Mouse (Mus musculus) midbrain, embryonic 16.5 days (tissue): ENCODE data around the gene Tmem201. TPM values are rescaled to one million over a fixed set of nuclear protein-coding genes. Genes with fewer than 3 reads are reported as not detected.
"Not testable (repeated sequence)": the region's sequence is repeated elsewhere in the genome, so short reads cannot be mapped to it uniquely, and the experiment has no call there.

ENCODE experiments used
- ATAC-seq: fragments of 200-750 bp; cut with Nextera tagmentation; 2 replicates; pipeline ENCODE4 v1.8.0; 2017; ENCODE audit warnings: moderate TSS enrichment
- H3K27ac ChIP-seq: fragments of 300-500 bp; sonication (generic); 2 replicates; pipeline ENCODE4 v1.5.1; 2014; ENCODE audit warnings: mild to moderate bottlenecking, low read length, mixed read lengths
- H3K27me3 ChIP-seq: fragments of 300-500 bp; sonication (generic); 2 replicates; pipeline ENCODE4 v1.6.1; 2014; ENCODE audit warnings: low read depth, low read length, mixed read lengths; ENCODE audit not compliant: control insufficient read depth, insufficient read depth
- H3K36me3 ChIP-seq: fragments of 300-500 bp; sonication (generic); 2 replicates; pipeline ENCODE4 v1.6.1; 2014; ENCODE audit warnings: mild to moderate bottlenecking, low read length, moderate library complexity, mixed read lengths; ENCODE audit not compliant: control insufficient read depth, insufficient read depth
- H3K4me1 ChIP-seq: fragments of 300-500 bp; sonication (generic); 2 replicates; pipeline ENCODE4 v1.6.1; 2014; ENCODE audit warnings: mild to moderate bottlenecking, low read length, mixed read lengths; ENCODE audit not compliant: control insufficient read depth, insufficient read depth
- H3K4me2 ChIP-seq: fragments of 300-500 bp; sonication (generic); 2 replicates; pipeline ENCODE4 v1.6.1; 2014; ENCODE audit warnings: mild to moderate bottlenecking, low read length, mixed read lengths
- H3K4me3 ChIP-seq: fragments of 300-500 bp; sonication (generic); 2 replicates; pipeline ENCODE4 v1.5.1; 2014; ENCODE audit warnings: low read depth, mild to moderate bottlenecking, low read length, moderate library complexity, mixed read lengths
- H3K9ac ChIP-seq: fragments of 300-500 bp; sonication (generic); 2 replicates; pipeline ENCODE4 v1.6.1; 2014; ENCODE audit warnings: low read depth, low read length, mixed read lengths
- H3K9me3 ChIP-seq: fragments of 300-500 bp; sonication (generic); replicated peaks from 2 replicates; pipeline ENCODE4 v1.6.1; 2014; ENCODE audit warnings: mild to moderate bottlenecking, low read length, mixed read lengths; ENCODE audit not compliant: control insufficient read depth, poor library complexity, severe bottlenecking
- WGBS: fragments of 180-500 bp; shearing (Covaris S2); extraction: QIAGEN DNeasy Blood & Tissue Kit; methylation state at CpG from one replicate; pipeline ENCODE4 v1.1.7; 2014; 5-methylcytosine and 5-hydroxymethylcytosine counted together
- polyA plus RNA-seq: library from polyadenylated mRNA; unstranded; fragments of >200 nt; fragmentation: Nextera tagmentation; extraction: Ambion mirVana; gene quantifications from 2 replicates; pipeline ENCODE4 v1.2.1, GENCODE M21; 2015

Tmem201 gene
- polyA plus RNA-seq, 1 experiment from 2014 or later, result 46.3 TPM

GRCm38 (mm10) chr4:149752836-149753235 is 15.0 kb upstream of the Tmem201 start:
- H3K4me2 ChIP-seq, result no peak overlapping the region

GRCm38 (mm10) chr4:149752124-149752799 is 14.4 kb upstream of the Tmem201 start:
- H3K4me2 ChIP-seq, result no peak overlapping the region
- no peak for ATAC-seq
- H3K9me3 ChIP-seq, result no peaks in the 10 kb centered on the region
- H3K27me3 ChIP-seq, result no peaks in the 10 kb centered on the region
- no peak overlapping the region for H3K4me3 ChIP-seq
- H3K36me3 ChIP-seq, result peaks cover 5% of the 10 kb centered on the region
- no peak overlapping the region for H3K9ac ChIP-seq
- WGBS, result 17% methylated on average over 17 of the region's 17 CpGs
- no peak overlapping the region for H3K27ac ChIP-seq
- peaks cover 8% of the 10 kb centered on the region for H3K4me1 ChIP-seq

More at GRCm38 (mm10) chr4:149752836-149753235, 15.0 kb upstream of the Tmem201 start:
- no peaks in the 10 kb centered on the region for H3K9me3 ChIP-seq
- peaks cover 8% of the 10 kb centered on the region for H3K4me1 ChIP-seq
- 29% methylated on average over 3 of the region's 3 CpGs for WGBS
- H3K9ac ChIP-seq, result no peak overlapping the region
- no peaks in the 10 kb centered on the region for H3K27me3 ChIP-seq
- no peak overlapping the region for H3K4me3 ChIP-seq
- H3K36me3 ChIP-seq, result peaks cover 5% of the 10 kb centered on the region
- no peak for ATAC-seq
- H3K27ac ChIP-seq, result no peak overlapping the region

GRCm38 (mm10) chr4:149750671-149751070 is 12.8 kb upstream of the Tmem201 start:
- Histone ChIP-seq H3K27me3 (no peaks in the 10 kb centered on the region), H3K4me3 (no peak overlapping the region), H3K9ac (no peak overlapping the region), H3K4me2 (no peak overlapping the region), H3K9me3 (no peaks in the 10 kb centered on the region), H3K36me3 (peaks cover 5% of the 10 kb centered on the region; the same call in 1 of the 2 replicates), H3K27ac (no peak overlapping the region), H3K4me1 (peaks cover 8% of the 10 kb centered on the region)
- ATAC-seq, result no peak
- 25% methylated on average over 5 of the region's 5 CpGs for WGBS

- H3K4me3 ChIP-seq, H3K36me3 ChIP-seq, H3K4me2 ChIP-seq, ATAC-seq, H3K4me1 ChIP-seq, H3K27me3 ChIP-seq, H3K9me3 ChIP-seq, H3K9ac ChIP-seq, H3K27ac ChIP-seq: not testable (repeated sequence)
- WGBS, result 97% methylated on average over 3 of the region's 3 CpGs
These were observed 11.8 kb upstream of the Tmem201 start for GRCm38 (mm10) chr4:149749663-149750015.

GRCm38 (mm10) chr4:149749003-149749662 is 11.3 kb upstream of the Tmem201 start:
- H3K27me3 ChIP-seq, result no peaks in the 10 kb centered on the region
- peaks cover 8% of the 10 kb centered on the region for H3K4me1 ChIP-seq
- peaks cover 12% of the 10 kb centered on the region for H3K36me3 ChIP-seq
- H3K4me2 ChIP-seq, result no peak overlapping the region
- no peaks in the 10 kb centered on the region for H3K9me3 ChIP-seq
- 86% methylated on average over 18 of the region's 18 CpGs for WGBS
- no peak overlapping the region for H3K4me3 ChIP-seq
- H3K9ac ChIP-seq, result no peak overlapping the region
- H3K27ac ChIP-seq, result no peak overlapping the region
- ATAC-seq, result no peak

- peaks cover 17% of the 10 kb centered on the region; the same call in 1 of the 2 replicates for H3K36me3 ChIP-seq
- H3K27ac ChIP-seq, result no peak overlapping the region
- ATAC-seq, result no peak
- H3K27me3 ChIP-seq, result no peaks in the 10 kb centered on the region
- no peaks in the 10 kb centered on the region for H3K4me1 ChIP-seq
- no peak overlapping the region for H3K4me2 ChIP-seq
- no peak overlapping the region for H3K4me3 ChIP-seq
- no peak overlapping the region for H3K9ac ChIP-seq
- no peaks in the 10 kb centered on the region for H3K9me3 ChIP-seq
- 89% methylated on average over 7 of the region's 7 CpGs for WGBS
These were observed 6.3 kb upstream of the Tmem201 start for GRCm38 (mm10) chr4:149744119-149744518.

GRCm38 (mm10) chr4:149742011-149742530 is 4.2 kb upstream of the Tmem201 start:
- Histone ChIP-seq H3K4me2 (no peak overlapping the region), H3K36me3 (peaks cover 15% of the 10 kb centered on the region; the same call in 1 of the 2 replicates), H3K9me3 (no peaks in the 10 kb centered on the region), H3K9ac (no peak overlapping the region), H3K27ac (no peak overlapping the region), H3K4me3 (no peak overlapping the region), H3K4me1 (peaks cover 1% of the 10 kb centered on the region; the same call in 1 of the 2 replicates), H3K27me3 (no peaks in the 10 kb centered on the region)
- WGBS, result 95% methylated on average over 14 of the region's 14 CpGs
- no peak for ATAC-seq

GRCm38 (mm10) chr4:149740301-149740700 is 2.5 kb upstream of the Tmem201 start:
- ATAC-seq, result no peak

GRCm38 (mm10) chr4:149739478-149739877 is 1.6 kb upstream of the Tmem201 start:
- 83% methylated on average over 5 of the region's 5 CpGs for WGBS
- no peak overlapping the region for H3K4me2 ChIP-seq
- ATAC-seq, result no peak

More at GRCm38 (mm10) chr4:149740301-149740700, 2.5 kb upstream of the Tmem201 start:
- H3K9me3 ChIP-seq, result no peaks in the 10 kb centered on the region
- H3K9ac ChIP-seq, result no peak overlapping the region
- peaks cover 19% of the 10 kb centered on the region for H3K4me1 ChIP-seq
- no peaks in the 10 kb centered on the region for H3K27me3 ChIP-seq
- no peak overlapping the region for H3K27ac ChIP-seq
- no peak overlapping the region for H3K4me2 ChIP-seq
- no peak overlapping the region for H3K4me3 ChIP-seq
- peaks cover 17% of the 10 kb centered on the region; the same call in 1 of the 2 replicates for H3K36me3 ChIP-seq
- WGBS, result 93% methylated on average over 7 of the region's 7 CpGs

More at GRCm38 (mm10) chr4:149739478-149739877, 1.6 kb upstream of the Tmem201 start:
- Histone ChIP-seq H3K9me3 (no peaks in the 10 kb centered on the region), H3K9ac (no peak overlapping the region), H3K36me3 (peaks cover 12% of the 10 kb centered on the region; the same call in 1 of the 2 replicates), H3K4me1 (peaks cover 27% of the 10 kb centered on the region), H3K4me3 (no peak overlapping the region), H3K27me3 (no peaks in the 10 kb centered on the region), H3K27ac (no peak overlapping the region)
